Mouse (Mus musculus): Measurements from ENCODE around the gene Vcan.

- no peak for TF ChIP-seq CTCF (IDR thresholded peaks at IDR 0.05; ENCODE audit: control insufficient read depth, insufficient read depth, insufficient read length)
- no peak for TF ChIP-seq USF1 (IDR thresholded peaks at IDR 0.05; ENCODE audit: low read depth)
Measured at GRCm38 (mm10) chr13:89726492-89726891, 15.8 kb downstream of the Vcan start.

Measured in C2C12 (cell line).